Mouse (Mus musculus): ENCODE data around the gene F10. TPM values are rescaled to one million over a fixed set of nuclear protein-coding genes. Genes with fewer than 3 reads are reported as not detected.

Gene F10
- 1.1 and 1.4 TPM in 2 replicates for polyA plus RNA-seq (2014; fragmentation: Nextera tagmentation; extraction: Ambion mirVana)

GRCm38 (mm10) chr8:13037015-13037414 lies at the start of gene F10:
F10 (plus strand) TSS chr8:13037308.
- H3K36me3 ChIP-seq (ENCODE audit: control insufficient read depth, insufficient read depth, low read length) = no peaks in the 10 kb centered on the region
- DNase-seq (ENCODE audit: low spot score) (no peak), ATAC-seq (ENCODE audit: low FRiP score) (no peak)
- H3K27me3 ChIP-seq (ENCODE audit: control insufficient read depth, insufficient read depth, low read length) = no peaks in the 10 kb centered on the region
- WGBS = 68% methylated on average over 7 of the region's 7 CpGs
- H3K4me2 ChIP-seq (replicated peaks; ENCODE audit: low read depth, low read length) = no peak within 1 kb of the TSS
- H3K4me3 ChIP-seq (ENCODE audit: low read depth, low read length) = no peak within 1 kb of the TSS
- H3K27ac ChIP-seq (ENCODE audit: low read depth, low read length) = no peak within 1 kb of the TSS
- no peaks in the 10 kb centered on the region for H3K9me3 ChIP-seq (ENCODE audit: control insufficient read depth, low read length)
- H3K4me1 ChIP-seq (replicated peaks; ENCODE audit: control insufficient read depth, insufficient read depth, low read length) = no peaks in the 10 kb centered on the region
- no peak within 1 kb of the TSS for H3K9ac ChIP-seq (ENCODE audit: low read depth, low read length)

GRCm38 (mm10) chr8:12987571-12987970 lies 49.5 kb upstream of the F10 start:
- Histone ChIP-seq H3K27me3 (ENCODE audit: control insufficient read depth, insufficient read depth, low read length) (no peaks in the 10 kb centered on the region), H3K4me1 (replicated peaks; ENCODE audit: control insufficient read depth, insufficient read depth, low read length) (no peaks in the 10 kb centered on the region), H3K4me2 (replicated peaks; ENCODE audit: low read depth, low read length) (no peak overlapping the region), H3K9me3 (ENCODE audit: control insufficient read depth, low read length) (no peaks in the 10 kb centered on the region), H3K4me3 (ENCODE audit: low read depth, low read length) (no peak overlapping the region), H3K9ac (ENCODE audit: low read depth, low read length) (no peak overlapping the region), H3K36me3 (ENCODE audit: control insufficient read depth, insufficient read depth, low read length) (0 out of 2 replicates have a peak, but pooled peaks cover 3% of the 10 kb centered on the region), H3K27ac (ENCODE audit: low read depth, low read length) (no peak overlapping the region)
- no peak for DNase-seq (ENCODE audit: low spot score)
- WGBS = 81% methylated on average over 8 of the region's 8 CpGs
- no peak for ATAC-seq (ENCODE audit: low FRiP score)

- Histone ChIP-seq H3K36me3 (ENCODE audit: control insufficient read depth, insufficient read depth, low read length) (peaks cover 8% of the 10 kb centered on the region; the same call in 1 of the 2 replicates), H3K9ac (ENCODE audit: low read depth, low read length) (no peak overlapping the region), H3K4me3 (ENCODE audit: low read depth, low read length) (no peak overlapping the region), H3K27me3 (ENCODE audit: control insufficient read depth, insufficient read depth, low read length) (no peaks in the 10 kb centered on the region), H3K4me1 (replicated peaks; ENCODE audit: control insufficient read depth, insufficient read depth, low read length) (no peaks in the 10 kb centered on the region), H3K27ac (ENCODE audit: low read depth, low read length) (no peak overlapping the region), H3K9me3 (ENCODE audit: control insufficient read depth, low read length) (no peaks in the 10 kb centered on the region), H3K4me2 (replicated peaks; ENCODE audit: low read depth, low read length) (no peak overlapping the region)
- WGBS = 81% methylated on average over 13 of the region's 13 CpGs
- no peak for ATAC-seq (ENCODE audit: low FRiP score)
- DNase-seq (ENCODE audit: low spot score) = no peak
Observed at GRCm38 (mm10) chr8:12988722-12989430, 48.2 kb upstream of the F10 start.

GRCm38 (mm10) chr8:12991411-12991810 lies 45.7 kb upstream of the F10 start:
- no peaks in the 10 kb centered on the region for H3K4me1 ChIP-seq (replicated peaks; ENCODE audit: control insufficient read depth, insufficient read depth, low read length)

GRCm38 (mm10) chr8:12994468-12994867 lies 42.6 kb upstream of the F10 start:
- no peak overlapping the region for H3K4me3 ChIP-seq (ENCODE audit: low read depth, low read length)
- DNase-seq (ENCODE audit: low spot score) = no peak
- peaks cover 5% of the 10 kb centered on the region; the same call in 1 of the 2 replicates for H3K36me3 ChIP-seq (ENCODE audit: control insufficient read depth, insufficient read depth, low read length)
- no peaks in the 10 kb centered on the region for H3K4me1 ChIP-seq (replicated peaks; ENCODE audit: control insufficient read depth, insufficient read depth, low read length)
- no peak overlapping the region for H3K9ac ChIP-seq (ENCODE audit: low read depth, low read length)
- H3K27ac ChIP-seq (ENCODE audit: low read depth, low read length) = no peak overlapping the region
- no peaks in the 10 kb centered on the region for H3K9me3 ChIP-seq (ENCODE audit: control insufficient read depth, low read length)
- H3K4me2 ChIP-seq (replicated peaks; ENCODE audit: low read depth, low read length) = no peak overlapping the region
- no peak for ATAC-seq (ENCODE audit: low FRiP score)
- WGBS = 80% methylated on average over 5 of the region's 5 CpGs
- no peaks in the 10 kb centered on the region for H3K27me3 ChIP-seq (ENCODE audit: control insufficient read depth, insufficient read depth, low read length)

More at GRCm38 (mm10) chr8:12991411-12991810, 45.7 kb upstream of the F10 start:
- DNase-seq (ENCODE audit: low spot score) = no peak
- no peaks in the 10 kb centered on the region for H3K27me3 ChIP-seq (ENCODE audit: control insufficient read depth, insufficient read depth, low read length)
- ATAC-seq (ENCODE audit: low FRiP score) = no peak
- H3K27ac ChIP-seq (ENCODE audit: low read depth, low read length) = no peak overlapping the region
- peaks cover 8% of the 10 kb centered on the region; the same call in 1 of the 2 replicates for H3K36me3 ChIP-seq (ENCODE audit: control insufficient read depth, insufficient read depth, low read length)
- 88% methylated on average over 10 of the region's 10 CpGs for WGBS
- no peak overlapping the region for H3K9ac ChIP-seq (ENCODE audit: low read depth, low read length)
- H3K4me3 ChIP-seq (ENCODE audit: low read depth, low read length) = no peak overlapping the region
- H3K9me3 ChIP-seq (ENCODE audit: control insufficient read depth, low read length) = no peaks in the 10 kb centered on the region
- H3K4me2 ChIP-seq (replicated peaks; ENCODE audit: low read depth, low read length) = no peak overlapping the region

GRCm38 (mm10) chr8:12995481-12995880 lies 41.6 kb upstream of the F10 start:
- no peak for DNase-seq (ENCODE audit: low spot score)
- Histone ChIP-seq H3K4me1 (replicated peaks; ENCODE audit: control insufficient read depth, insufficient read depth, low read length) (no peaks in the 10 kb centered on the region), H3K9ac (ENCODE audit: low read depth, low read length) (no peak overlapping the region), H3K27ac (ENCODE audit: low read depth, low read length) (no peak overlapping the region), H3K36me3 (ENCODE audit: control insufficient read depth, insufficient read depth, low read length) (peaks cover 5% of the 10 kb centered on the region; the same call in 1 of the 2 replicates), H3K4me3 (ENCODE audit: low read depth, low read length) (no peak overlapping the region), H3K27me3 (ENCODE audit: control insufficient read depth, insufficient read depth, low read length) (no peaks in the 10 kb centered on the region), H3K4me2 (replicated peaks; ENCODE audit: low read depth, low read length) (no peak overlapping the region), H3K9me3 (ENCODE audit: control insufficient read depth, low read length) (no peaks in the 10 kb centered on the region)
- ATAC-seq (ENCODE audit: low FRiP score) = no peak
- 80% methylated on average over 5 of the region's 5 CpGs for WGBS

- H3K4me2 ChIP-seq (replicated peaks; ENCODE audit: low read depth, low read length) = no peak overlapping the region
- H3K4me3 ChIP-seq (ENCODE audit: low read depth, low read length) = no peak overlapping the region
- DNase-seq (ENCODE audit: low spot score) (peak; percentile 9), ATAC-seq (ENCODE audit: low FRiP score) (no peak)
- H3K4me1 ChIP-seq (replicated peaks; ENCODE audit: control insufficient read depth, insufficient read depth, low read length) = no peaks in the 10 kb centered on the region
- 62% methylated on average over 8 of the region's 8 CpGs for WGBS
- no peak overlapping the region for H3K9ac ChIP-seq (ENCODE audit: low read depth, low read length)
- no peak overlapping the region for H3K27ac ChIP-seq (ENCODE audit: low read depth, low read length)
- no peaks in the 10 kb centered on the region for H3K9me3 ChIP-seq (ENCODE audit: control insufficient read depth, low read length)
- H3K27me3 ChIP-seq (ENCODE audit: control insufficient read depth, insufficient read depth, low read length) = no peaks in the 10 kb centered on the region
- H3K36me3 ChIP-seq (ENCODE audit: control insufficient read depth, insufficient read depth, low read length) = peaks cover 11% of the 10 kb centered on the region
Observed at GRCm38 (mm10) chr8:12996831-12997275, 40.3 kb upstream of the F10 start.

GRCm38 (mm10) chr8:12998331-12998730 lies 38.8 kb upstream of the F10 start:
- Histone ChIP-seq H3K9ac (ENCODE audit: low read depth, low read length) (no peak overlapping the region), H3K4me2 (replicated peaks; ENCODE audit: low read depth, low read length) (no peak overlapping the region), H3K27me3 (ENCODE audit: control insufficient read depth, insufficient read depth, low read length) (no peaks in the 10 kb centered on the region), H3K4me1 (replicated peaks; ENCODE audit: control insufficient read depth, insufficient read depth, low read length) (no peaks in the 10 kb centered on the region), H3K36me3 (ENCODE audit: control insufficient read depth, insufficient read depth, low read length) (peaks cover 13% of the 10 kb centered on the region), H3K27ac (ENCODE audit: low read depth, low read length) (no peak overlapping the region), H3K4me3 (ENCODE audit: low read depth, low read length) (no peak overlapping the region), H3K9me3 (ENCODE audit: control insufficient read depth, low read length) (no peaks in the 10 kb centered on the region)
- WGBS = 84% methylated on average over 8 of the region's 8 CpGs
- no peak for ATAC-seq (ENCODE audit: low FRiP score)
- DNase-seq (ENCODE audit: low spot score) = no peak

GRCm38 (mm10) chr8:12999793-13000192 lies 37.3 kb upstream of the F10 start:
- Histone ChIP-seq H3K27me3 (ENCODE audit: control insufficient read depth, insufficient read depth, low read length) (no peaks in the 10 kb centered on the region), H3K4me3 (ENCODE audit: low read depth, low read length) (no peak overlapping the region), H3K36me3 (ENCODE audit: control insufficient read depth, insufficient read depth, low read length) (peaks cover 16% of the 10 kb centered on the region), H3K27ac (ENCODE audit: low read depth, low read length) (no peak overlapping the region), H3K4me1 (replicated peaks; ENCODE audit: control insufficient read depth, insufficient read depth, low read length) (no peaks in the 10 kb centered on the region), H3K9ac (ENCODE audit: low read depth, low read length) (no peak overlapping the region), H3K9me3 (ENCODE audit: control insufficient read depth, low read length) (no peaks in the 10 kb centered on the region), H3K4me2 (replicated peaks; ENCODE audit: low read depth, low read length) (no peak overlapping the region)
- 91% methylated on average over 9 of the region's 9 CpGs for WGBS
- DNase-seq (ENCODE audit: low spot score) (no peak), ATAC-seq (ENCODE audit: low FRiP score) (no peak)
